Mouse (Mus musculus) skeletal muscle tissue, adult 2 months (tissue): Measurements from ENCODE around the gene Hsp90ab1.

Experiments
- DNase-seq: peaks from one replicate; pipeline ENCODE4 v3.0.0-alpha.2; 2012; ENCODE audit warnings: low read depth, low spot score

Gene Hsp90ab1

DNA sequence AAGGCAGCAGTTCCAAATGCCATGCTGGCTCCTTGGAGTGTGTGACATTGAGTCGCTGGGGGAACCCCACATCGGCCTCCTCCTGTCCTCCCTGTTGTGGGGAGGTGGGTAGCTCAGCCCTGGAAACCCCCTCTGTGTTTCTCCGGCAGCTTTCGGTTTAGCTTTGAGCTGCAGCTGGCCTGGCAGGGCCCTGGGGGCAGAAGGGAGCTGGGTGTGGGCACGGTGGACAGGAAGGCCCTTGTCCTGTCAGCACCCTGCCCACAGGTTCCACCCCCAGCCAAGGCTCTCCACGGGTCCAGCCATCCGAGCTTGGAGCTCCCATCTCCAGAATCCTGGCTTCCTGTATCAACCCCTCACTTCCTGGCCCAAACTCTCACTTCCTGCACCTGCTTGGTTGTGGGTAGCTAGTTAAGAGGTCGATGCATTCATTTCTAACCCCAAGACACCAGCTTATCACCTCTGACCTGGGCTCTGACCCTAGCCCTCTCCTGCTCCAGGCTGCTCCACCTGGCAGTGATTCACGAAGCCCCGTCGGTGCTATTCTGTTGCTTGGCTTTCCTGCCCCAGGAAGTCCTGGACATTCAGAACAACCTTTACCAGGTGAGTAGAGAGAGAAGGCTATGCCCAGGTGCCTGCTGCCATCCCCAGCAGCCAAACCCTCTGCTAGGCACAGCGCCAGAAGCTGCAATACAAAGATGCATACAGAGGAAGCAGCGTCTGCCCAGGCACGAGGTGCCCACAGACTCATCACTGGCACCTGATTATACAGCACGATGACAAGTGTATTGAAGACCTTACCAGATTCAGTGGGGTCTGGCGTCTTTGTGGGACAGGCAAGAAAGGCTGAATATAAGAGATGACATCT lies 14.8 kb downstream of the Hsp90ab1 start:
- no peak for DNase-seq

DNA sequence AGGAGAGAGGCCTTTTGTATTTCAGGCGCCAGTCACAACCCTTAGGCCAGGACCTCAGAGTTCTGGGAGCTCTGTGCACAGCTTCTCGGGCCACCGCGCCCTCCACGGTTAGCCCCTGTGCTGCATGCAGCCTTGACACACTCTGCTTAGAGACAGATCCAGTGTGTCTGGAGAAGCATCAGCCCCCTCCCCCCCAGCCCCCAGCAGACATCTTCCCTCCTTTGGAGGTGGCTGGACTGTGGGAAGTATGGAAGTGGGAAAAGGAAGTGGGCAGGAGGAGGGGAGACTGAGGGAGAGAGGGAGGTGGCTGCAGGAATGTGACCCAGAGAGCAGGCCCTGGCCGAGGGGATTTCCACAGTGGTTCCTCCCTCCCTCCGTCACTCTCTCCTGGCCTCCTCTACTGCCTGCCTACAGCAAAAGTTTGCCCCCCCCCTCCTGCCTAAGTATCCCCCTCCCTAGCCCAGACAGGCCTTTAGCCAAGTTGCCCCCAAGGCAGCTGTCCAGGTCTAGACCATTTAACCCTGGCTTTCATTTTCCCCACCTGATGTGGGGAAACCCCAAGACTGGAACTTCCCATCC lies 15.7 kb downstream of the Hsp90ab1 start:
- DNase-seq = no peak

DNA sequence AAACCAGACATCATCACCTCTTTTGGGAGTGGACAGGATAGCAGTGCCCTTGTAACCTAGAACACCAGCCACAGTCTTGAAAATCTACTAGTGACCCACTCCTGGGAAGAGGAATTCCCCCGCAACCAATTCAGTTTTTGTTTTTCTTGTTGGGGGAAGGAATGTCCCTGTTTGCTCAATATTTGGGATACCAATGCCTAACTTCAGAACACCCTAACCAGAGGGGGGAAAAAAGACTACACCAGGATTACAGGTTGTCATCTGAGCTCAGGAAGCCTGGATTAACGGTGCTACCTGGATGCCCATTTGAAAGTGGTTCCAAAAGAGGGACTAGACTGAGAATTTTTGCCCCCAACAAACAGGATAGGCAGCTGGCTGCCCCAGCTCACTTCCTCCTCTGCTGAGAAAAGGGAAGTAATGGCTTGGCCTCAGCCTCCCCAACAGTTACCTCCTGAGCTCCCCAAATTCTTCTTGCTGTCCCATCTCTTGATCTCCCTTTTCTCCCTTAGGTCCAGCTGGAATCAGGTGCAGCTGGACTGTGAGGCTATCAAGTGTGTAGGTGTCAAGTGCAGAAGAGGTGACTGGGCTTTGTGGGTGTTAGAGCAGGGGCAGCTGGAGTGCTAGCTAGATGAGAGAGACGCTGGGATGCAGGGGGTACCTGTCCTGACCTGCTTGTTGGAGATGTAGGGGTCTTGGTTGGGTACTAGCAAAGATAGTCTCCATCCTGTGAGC lies 16.4 kb downstream of the Hsp90ab1 start:
- DNase-seq = no peak

DNA sequence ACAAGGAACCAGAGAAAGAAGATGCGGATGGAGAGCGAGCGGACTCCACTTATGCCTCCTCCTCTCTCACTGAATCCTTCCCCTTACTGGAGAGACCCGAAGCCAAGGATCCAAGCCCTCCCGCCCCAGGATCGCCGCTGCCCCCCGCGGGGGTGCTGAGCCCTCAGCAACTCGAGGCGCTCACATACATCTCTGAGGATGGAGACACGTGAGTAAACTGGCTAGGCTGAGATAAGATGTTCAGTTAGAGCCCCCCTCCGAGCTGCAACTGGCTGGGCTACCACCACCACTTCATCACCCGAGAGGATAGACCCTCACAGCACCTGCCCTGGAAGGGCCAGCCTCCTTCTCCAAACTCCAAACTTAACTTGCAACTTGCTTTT lies 17.0 kb downstream of the Hsp90ab1 start:
- no peak for DNase-seq

DNA sequence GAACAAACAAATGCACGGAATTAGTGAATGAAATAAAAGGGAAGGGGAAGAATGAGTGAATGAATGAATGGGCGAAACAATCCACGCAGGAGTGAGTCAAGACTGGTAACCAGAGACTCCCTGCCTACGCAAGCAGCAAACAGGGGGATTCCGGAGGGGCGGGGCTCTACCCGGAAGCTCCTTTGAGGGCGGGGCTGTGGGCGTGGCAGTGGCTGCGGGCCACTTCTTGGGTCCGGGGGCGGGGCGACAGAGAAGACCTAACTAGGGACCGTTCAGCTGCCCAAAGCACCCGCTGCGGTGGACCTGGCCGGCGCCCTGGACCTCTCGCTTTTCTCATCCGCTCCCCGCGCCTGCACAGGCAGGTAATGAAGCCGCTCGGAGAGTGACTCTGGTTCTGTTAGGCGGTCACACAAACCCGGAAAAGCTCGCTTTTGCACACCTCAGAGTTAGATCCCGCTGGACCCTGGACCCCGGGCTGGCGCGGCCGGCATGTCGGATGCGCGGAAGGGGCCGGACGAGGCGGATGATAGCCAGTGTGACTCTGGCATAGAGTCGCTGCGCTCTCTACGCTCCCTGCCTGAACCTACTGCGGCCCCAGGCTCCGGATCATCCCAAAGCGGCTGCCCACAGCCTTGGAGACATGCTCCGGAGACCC lies 17.5 kb downstream of the Hsp90ab1 start, which contains the start of gene Nfkbie:
TSS of gene Nfkbie (plus strand) at position 252 of the 655 bp plus-strand sequence.
- peak; percentile 85 for DNase-seq

DNA sequence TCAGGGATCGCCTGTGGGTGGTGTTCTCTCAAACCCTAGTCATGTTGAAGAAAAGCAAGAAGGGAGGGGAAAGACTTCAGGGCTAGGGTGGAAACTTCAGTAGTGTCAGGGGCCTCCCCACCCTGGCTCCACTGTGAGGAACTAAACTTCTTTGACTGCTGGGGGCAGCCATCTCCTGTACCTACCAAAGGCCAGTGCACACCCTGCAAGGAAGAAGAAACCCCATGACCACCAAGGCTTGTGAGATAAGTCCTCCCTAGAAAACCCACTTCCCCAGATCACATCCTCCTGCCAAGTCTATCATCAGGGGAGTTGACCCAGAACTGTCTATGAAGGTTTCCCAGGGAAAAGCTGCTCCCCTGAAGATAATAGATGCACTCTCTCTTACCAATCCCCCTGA lies 18.7 kb downstream of the Hsp90ab1 start:
- DNase-seq = no peak

DNA sequence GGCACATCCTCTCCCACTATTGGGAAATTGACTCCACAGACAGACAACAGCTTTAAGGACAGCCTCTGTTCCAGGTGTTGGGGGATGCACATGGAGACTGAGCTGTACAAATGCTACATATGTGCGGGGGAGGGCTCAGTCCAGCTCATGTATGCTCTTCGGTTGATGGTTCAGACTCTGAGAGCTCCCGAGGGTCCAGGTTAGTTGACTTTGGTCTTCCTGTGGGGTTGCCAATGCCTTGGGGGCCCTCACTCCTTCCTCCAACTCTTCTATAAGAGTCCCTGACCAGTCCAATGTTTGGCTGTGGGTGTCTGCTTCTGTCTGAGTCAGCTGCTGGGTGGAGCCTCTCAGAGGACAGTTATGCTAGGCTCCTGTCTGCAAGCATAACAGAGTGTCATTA lies 20.0 kb downstream of the Hsp90ab1 start:
- DNase-seq = no peak

DNA sequence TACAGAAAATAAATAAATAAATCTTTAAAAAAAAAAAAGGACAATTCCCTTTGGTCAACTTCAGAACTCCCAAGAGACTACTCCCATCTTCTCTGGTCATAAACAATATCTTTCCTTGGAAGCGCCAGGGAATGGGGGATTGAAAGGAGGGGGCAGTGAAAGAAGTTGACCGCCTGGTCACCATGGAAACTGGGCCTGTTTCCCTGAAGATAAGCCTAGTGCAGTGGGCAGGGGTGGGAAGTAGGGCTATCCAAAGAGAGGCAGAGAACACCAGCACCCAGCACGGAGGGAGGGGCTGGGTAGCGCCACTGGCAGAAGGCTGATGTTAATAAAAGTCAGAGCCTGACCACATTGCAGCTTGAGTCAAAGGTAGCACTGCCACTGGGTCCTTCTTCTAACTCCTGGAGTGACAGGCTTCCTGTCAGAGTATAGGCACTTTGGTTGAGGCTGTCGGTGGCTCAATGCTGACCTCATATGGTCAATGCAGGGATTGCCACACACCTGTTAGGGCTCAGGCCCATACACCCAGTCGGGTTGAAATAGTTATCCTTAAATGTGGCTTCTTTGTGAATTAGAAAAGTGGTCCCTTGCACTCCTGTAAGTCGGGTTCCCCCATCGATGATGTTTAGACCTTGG lies 21.1 kb downstream of the Hsp90ab1 start:
- DNase-seq = peak; percentile 58

DNA sequence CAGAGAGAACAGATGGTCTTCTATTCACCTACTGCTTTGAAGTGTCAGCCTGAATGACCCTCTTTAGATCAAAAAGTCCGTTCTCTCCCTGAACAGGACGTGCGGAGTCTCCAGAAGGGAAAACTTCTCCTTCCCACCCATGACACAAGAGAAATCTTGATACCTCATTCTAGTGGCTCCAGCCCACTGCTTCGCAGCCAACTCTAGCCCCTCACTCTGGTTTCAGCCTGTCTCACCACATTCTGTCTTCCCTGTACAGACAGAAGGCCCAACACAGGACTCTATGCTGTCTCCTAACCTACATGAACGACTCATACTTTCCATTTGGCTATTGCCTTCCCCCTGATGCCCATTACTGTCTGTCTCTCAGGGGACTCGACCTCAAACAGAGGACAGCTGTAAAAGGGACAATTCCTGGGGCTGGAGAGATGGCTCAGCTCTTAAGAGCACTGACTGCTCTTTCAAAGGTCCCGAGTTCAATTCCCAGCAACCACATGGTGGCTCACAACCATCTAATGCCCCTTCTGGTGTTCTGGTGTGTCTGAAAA lies 21.7 kb downstream of the Hsp90ab1 start:
- DNase-seq = no peak

DNA sequence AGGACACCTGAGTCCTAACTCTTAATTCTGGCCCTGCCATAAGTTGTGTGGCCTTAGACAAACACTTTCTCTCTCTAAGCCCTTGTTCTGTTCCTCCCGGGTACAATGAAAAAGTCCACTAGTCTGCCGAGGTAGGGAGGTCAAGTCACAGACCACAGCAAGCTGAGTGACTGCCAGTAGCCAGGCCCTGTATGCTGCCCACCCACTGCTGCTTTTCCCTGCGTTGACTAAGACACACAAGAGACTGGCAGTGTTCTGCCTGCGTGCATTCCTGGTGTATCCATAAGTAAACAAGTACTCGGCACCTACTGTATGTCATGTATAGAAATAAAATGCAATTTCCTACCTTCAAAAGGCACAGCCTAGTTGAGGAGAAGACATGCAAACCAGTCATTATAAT lies 22.8 kb downstream of the Hsp90ab1 start:
- no peak for DNase-seq

DNA sequence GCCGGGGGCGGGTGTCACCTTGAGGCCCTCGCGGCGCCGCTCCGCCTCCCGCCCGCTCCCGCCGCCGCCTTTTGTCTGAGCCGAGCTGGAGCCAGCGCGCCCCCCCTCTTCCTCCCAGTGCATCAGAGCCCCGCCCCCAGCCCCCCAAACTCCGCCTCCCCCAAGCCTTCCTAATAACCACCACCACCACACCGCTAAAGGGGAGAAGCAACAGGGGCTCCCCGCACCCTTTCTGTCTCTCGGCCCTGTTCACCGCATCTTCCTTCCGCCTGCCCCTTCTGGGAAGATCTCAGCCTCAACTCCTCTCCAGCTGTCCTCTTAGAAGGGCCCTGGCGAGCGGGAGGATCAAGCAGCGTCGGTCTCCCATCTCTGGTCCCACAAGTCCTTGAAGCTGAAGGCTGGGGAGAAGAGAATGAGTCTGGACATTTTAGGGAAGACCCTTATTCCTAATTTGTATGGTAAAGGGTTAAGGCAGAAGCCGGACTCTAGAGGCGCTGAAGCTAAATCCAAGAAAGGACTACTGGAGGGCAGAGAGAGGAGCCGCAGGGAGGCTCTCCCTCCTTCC lies 23.4 kb downstream of the Hsp90ab1 start, which contains the start of gene Tmem151b:
TSS of gene Tmem151b (minus strand) at position 61 of the 565 bp plus-strand sequence.
- no peak for DNase-seq

DNA sequence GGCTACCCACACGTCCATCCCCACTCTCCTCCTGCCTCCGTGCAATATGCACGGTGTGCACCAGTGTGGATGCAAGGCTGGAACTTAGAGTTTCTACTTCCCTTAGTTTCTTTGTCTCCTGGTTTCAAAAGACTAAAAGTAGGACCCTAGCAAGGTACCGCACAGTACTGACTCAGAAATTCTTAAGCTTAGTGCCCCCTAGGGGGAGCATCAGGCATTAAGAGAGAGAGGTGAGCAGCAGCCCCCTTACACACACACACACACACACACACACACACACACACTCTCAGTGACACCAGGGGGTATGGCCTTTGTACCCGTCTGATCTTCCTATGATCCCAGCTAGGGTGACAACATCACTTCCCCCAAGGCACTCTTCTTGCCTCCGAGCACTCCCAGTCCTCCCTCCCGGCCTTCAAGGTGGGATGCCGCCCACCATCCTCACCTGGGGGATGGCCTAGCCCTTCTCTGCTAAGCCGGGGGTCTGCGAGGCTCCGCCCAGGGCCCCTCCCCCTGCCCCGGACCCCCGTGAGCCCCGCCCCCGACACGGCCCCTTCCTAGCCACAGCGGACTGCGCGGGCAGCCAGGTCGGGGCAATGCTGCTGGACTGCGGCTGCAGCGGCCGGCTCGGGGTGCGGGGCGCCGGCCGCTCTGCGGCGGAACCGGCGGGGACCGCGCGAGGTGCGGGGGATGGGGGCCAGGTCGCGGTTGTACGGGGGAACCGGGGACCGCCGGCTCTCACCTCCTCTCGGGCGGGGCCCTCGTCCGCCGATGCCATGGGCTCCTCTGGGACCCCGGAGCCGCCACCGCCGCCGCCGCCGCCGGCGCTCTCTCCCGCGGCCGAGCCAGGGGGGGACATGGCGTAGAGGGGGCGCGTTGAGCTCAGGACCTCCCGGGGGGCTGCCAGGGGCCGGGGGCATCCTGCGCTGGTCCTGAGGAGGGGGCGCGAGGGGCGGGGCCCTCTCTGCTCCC lies 24.2 kb downstream of the Hsp90ab1 start:
- no peak for DNase-seq

DNA sequence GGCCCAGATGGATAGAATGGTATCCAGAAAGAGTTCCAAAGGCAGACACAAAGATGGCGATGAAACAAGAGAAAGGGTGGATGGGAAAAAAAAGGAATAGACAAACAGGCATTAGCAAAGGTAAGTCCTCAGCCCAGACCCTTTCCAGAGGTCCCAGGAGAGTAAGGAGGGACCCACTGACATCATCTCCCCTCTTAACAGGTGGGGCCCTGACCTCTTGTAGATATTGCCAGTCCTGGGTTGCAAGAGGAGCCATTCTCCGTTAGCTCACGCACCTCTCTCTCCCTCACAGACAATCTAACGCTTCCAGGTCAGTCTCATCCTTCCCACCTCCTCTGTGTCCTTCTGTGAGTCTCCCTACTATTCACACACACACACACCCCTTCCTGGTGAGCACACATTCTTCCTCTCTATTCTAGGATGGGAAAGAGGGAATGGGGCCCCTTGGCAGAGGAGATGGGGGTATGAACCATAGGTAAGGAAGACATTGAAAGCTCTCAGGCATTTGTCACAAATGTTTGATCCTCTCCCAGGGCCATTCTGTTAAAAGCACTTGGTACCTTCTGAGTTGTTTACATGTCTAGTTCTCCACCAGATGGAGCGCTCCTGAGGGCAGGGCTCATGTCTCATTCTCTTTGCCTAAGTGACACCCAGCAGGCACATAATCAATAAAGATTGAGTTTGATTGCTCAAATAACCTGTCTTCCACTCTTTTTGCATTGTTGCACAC lies 25.4 kb downstream of the Hsp90ab1 start:
- no peak for DNase-seq

DNA sequence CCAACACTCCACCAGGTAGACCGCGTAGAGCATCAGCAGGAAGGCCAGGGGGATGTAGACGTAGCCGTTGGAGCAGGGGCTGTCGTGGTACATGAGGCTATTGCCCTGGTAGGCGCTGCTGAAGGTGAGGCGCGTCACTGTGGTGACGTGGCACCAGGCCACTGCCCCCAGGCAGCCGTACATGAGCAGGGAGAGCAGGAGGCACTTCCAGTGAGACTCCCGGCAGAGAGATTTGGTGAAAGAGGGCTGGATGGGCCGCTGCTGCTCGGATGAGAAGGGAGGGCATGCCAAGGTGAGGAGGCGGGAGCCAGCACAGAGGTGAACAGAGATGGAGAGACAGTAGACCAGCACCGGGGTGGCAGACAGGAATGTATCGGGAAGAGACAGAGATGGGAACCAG lies 26.1 kb downstream of the Hsp90ab1 start:
- DNase-seq = no peak

DNA sequence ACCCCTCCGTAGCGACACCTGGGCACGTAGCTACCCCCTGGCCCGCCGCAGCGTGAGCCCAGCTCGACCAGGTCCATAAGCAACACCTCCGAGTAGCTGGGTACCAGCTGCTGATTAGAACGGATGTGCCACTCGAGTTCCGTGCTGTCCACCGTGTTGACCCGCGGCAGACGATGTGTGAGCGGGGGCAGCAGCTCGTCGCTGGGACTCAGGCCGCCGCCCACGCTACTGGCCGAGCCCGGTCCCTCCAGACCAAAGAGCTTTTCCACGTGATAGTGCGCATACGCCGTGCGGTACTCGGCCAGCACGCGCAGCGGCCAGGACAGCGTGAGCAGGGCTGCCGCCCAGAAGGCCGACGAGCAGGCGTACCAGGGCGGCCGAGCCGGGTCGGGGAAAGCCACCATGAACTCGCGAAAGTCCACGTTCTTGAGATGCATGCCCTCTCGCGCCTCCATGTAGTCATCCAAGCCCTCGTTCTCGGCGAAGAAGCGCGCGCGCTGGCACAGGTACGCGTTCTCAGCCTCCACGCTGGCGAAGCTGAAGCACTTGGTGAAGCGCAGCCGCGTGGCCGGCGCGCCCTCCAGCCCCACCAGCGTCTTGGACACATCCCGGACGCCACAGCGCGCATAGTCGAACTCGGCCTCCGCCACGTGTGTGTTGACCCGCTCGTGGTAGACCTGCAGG lies 27.7 kb downstream of the Hsp90ab1 start:
- DNase-seq = no peak

DNA sequence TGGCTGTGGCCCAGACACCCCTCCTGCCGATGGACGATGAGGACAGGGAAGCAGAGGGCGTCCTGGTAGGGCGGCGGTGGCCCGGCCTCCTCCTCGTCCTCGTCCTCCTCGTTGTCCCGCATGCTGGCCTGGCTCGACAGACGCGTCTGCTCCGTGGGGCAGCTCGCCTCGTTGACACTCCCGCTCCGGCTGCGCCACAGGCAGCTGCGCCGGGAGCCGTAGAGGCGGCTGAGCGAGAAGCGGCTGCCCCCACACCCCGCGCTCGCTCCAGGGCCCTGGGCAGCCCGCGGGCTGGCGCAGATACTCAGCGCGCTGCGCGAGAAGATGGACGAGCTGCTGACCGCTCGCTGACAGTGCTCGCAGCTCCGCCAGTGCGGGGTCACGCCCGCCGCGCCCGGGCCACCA lies 28.2 kb downstream of the Hsp90ab1 start:
- DNase-seq = no peak

DNA sequence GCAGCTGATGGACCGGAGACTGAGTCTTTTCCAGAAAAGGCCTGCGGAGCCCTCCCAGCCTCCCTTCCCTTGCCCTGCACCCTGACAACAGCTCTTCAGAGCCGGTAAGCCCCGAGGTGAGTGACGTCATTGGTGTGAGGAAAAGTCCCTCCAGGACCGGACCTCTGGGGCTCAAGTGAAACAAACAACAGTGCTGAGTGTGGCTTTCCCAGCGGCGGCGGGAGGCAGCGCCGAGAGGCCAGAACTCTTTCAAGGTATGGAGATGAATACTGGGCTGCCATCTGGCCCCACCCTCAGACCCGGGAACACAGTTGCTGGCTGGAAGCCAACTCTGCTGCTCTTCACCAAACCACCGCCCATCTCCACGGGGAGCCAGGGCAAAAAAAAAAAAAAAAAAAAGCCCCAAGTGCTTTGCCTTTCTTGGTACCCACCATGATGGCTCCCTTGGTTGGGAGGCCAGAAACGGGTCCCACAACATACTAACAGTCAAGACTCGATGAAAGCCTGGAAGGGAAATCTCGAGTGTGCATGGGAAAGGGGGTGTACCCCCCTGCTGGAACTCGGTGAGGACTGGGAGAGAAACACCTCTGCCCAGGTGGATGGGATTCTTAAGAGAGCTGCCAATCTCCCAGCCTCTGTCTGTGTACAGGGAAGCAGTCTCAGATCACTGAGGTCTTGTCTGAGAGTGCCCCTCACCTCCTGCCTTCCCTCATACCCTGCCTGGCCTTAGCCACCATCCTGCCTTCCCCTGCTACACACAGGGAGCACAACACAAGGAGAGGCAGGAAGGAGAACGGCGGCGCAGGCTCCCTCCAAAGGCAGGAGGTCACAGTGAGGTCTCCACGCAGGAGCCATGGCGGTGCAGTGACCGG lies 28.8 kb downstream of the Hsp90ab1 start:
- no peak for DNase-seq
